Mouse (Mus musculus): Measurements from ENCODE around the gene Dnm3. TPM values are rescaled to one million over a fixed set of nuclear protein-coding genes. Genes with fewer than 3 reads are reported as not detected.

The Dnm3 gene
- polyA plus RNA-seq, 1 experiment = 3.5 TPM

DNA sequence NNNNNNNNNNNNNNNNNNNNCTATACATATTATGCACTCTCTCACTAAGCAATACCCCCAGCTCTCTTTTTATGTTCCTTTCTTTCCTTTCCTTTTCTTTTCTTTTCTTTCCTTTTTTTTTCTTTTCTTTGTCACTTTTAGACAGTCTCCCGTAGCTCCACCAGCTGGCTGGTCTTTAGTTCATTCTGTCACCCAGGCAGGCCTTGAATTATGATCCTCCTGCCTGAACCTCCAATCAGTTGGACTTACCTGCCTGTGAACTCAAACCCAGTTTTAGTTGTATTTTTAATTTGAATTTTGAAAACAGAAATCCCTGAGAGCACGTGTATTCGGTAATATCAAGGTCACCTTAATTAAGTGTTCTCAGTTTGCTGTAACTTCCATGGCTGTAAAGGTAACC is 141.6 kb downstream of the Dnm3 start:
- 79% methylated on average over 3 of the region's 3 CpGs for WGBS
- no peak overlapping the region for H3K4me3 ChIP-seq (replicated peaks; ENCODE audit: control insufficient read depth, low read depth, low read length)
- TF ChIP-seq POLR2A (IDR thresholded peaks at IDR 0.05; ENCODE audit: borderline replicate concordance, control insufficient read depth, low read depth, low read length) (no peak), CTCF (IDR thresholded peaks at IDR 0.05; ENCODE audit: control insufficient read depth, insufficient read depth, low read length) (no peak)
- no peaks in the 10 kb centered on the region for H3K4me1 ChIP-seq (ENCODE audit: control insufficient read depth, insufficient read depth, low read length)
- no peak overlapping the region for H3K27ac ChIP-seq (ENCODE audit: control insufficient read depth, insufficient read depth, low read depth, low read length, poor library complexity)

DNA sequence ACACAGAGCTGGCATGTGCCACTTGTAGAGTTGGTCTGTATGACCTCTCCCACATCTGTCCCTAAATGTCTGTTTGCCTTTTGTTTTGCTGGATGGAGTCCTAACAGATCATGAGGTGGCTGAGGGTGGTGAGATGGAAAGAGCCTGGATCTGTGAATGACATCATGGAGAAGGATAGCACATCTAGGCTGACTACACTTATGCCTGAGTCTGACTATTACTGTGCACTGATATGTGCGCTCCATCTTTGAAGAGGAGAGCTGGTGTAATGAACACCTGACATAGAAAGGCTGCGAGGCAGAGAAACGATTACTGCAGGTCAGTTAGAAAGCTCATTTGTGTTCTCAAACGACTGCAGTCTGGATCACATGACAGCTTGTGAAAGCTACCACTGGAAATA is 149.2 kb downstream of the Dnm3 start:
- 69% methylated on average over 4 of the region's 4 CpGs for WGBS
- no peak for TF ChIP-seq CTCF (IDR thresholded peaks at IDR 0.05; ENCODE audit: control insufficient read depth, insufficient read depth, low read length)
- TF ChIP-seq POLR2A (IDR thresholded peaks at IDR 0.05; ENCODE audit: borderline replicate concordance, control insufficient read depth, low read depth, low read length) = no peak
- Histone ChIP-seq H3K4me3 (replicated peaks; ENCODE audit: control insufficient read depth, low read depth, low read length) (no peak overlapping the region), H3K27ac (ENCODE audit: control insufficient read depth, insufficient read depth, low read depth, low read length, poor library complexity) (no peak overlapping the region), H3K4me1 (ENCODE audit: control insufficient read depth, insufficient read depth, low read length) (no peaks in the 10 kb centered on the region)

DNA sequence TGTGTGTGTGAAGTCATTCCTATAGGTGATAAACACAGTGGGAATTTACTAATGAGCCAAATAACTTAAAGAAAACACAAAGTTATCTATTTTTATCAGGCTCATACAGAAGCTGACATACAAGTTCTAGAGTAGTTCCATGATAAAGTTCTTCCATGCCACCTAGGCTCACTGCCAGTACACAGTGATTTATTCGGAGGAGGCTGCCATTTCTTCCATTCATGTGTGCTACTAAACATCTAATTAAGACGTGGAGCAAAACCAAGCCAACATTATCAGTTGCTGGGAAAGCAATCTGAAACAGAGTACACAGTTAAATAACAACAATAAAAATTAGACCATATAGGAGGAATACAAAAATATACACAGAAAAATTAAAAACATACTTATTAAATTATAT is 150.2 kb downstream of the Dnm3 start:
- no peak overlapping the region for H3K4me3 ChIP-seq (replicated peaks; ENCODE audit: control insufficient read depth, low read depth, low read length)
- TF ChIP-seq CTCF (IDR thresholded peaks at IDR 0.05; ENCODE audit: control insufficient read depth, insufficient read depth, low read length) = no peak
- no peak for TF ChIP-seq POLR2A (IDR thresholded peaks at IDR 0.05; ENCODE audit: borderline replicate concordance, control insufficient read depth, low read depth, low read length)
- H3K27ac ChIP-seq (ENCODE audit: control insufficient read depth, insufficient read depth, low read depth, low read length, poor library complexity) = no peak overlapping the region
- H3K4me1 ChIP-seq (ENCODE audit: control insufficient read depth, insufficient read depth, low read length) = no peaks in the 10 kb centered on the region
- WGBS = 75% methylated on average over 2 of the region's 2 CpGs

DNA sequence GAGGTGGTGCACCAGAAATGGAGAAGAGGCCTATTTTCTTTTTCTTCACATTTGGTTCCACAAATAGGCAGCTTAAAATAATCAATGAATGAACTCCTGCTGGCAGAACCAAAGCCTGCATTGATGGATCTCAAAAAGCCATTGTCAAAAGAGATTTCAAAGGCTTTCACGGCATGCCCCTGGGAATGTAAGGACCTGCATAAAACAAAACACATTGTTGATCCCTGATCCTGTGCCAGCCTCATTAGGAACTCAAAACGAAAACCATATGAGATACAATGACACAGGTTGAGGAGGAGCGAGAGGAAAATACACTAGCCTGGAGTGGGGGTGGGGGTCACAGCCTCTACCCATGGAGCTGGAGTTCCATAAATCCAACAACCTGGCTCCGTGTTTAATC is 153.4 kb downstream of the Dnm3 start:
- H3K27ac ChIP-seq (ENCODE audit: control insufficient read depth, insufficient read depth, low read depth, low read length, poor library complexity) = no peak overlapping the region
- TF ChIP-seq CTCF (IDR thresholded peaks at IDR 0.05; ENCODE audit: control insufficient read depth, insufficient read depth, low read length) = no peak
- TF ChIP-seq POLR2A (IDR thresholded peaks at IDR 0.05; ENCODE audit: borderline replicate concordance, control insufficient read depth, low read depth, low read length) = no peak
- H3K4me3 ChIP-seq (replicated peaks; ENCODE audit: control insufficient read depth, low read depth, low read length) = no peak overlapping the region
- no peaks in the 10 kb centered on the region for H3K4me1 ChIP-seq (ENCODE audit: control insufficient read depth, insufficient read depth, low read length)
- WGBS = 76% methylated on average over 4 of the region's 4 CpGs

DNA sequence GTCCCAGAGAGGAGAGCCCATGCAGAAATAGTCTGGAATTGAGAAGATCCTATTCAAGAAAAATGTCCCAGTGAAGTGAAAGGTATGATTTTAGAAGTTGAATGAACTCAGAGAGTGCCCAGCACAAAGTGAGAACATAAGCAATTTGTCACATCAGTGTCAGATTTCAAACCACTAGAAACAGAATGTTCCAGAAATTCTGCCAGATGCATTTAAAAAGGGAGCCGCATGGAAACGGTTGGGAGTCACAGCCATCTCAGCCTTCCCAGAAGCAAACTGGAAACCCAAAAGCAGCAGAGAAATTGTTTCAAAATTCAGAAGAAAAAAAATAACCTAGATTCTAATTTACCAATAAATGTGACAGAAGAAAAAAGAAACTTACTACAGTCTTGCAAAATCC is 154.7 kb downstream of the Dnm3 start:
- H3K4me3 ChIP-seq (replicated peaks; ENCODE audit: control insufficient read depth, low read depth, low read length) = no peak overlapping the region
- TF ChIP-seq POLR2A (IDR thresholded peaks at IDR 0.05; ENCODE audit: borderline replicate concordance, control insufficient read depth, low read depth, low read length) = no peak
- TF ChIP-seq CTCF (IDR thresholded peaks at IDR 0.05; ENCODE audit: control insufficient read depth, insufficient read depth, low read length) = no peak
- 79% methylated on average over 2 of the region's 2 CpGs for WGBS
- no peak overlapping the region for H3K27ac ChIP-seq (ENCODE audit: control insufficient read depth, insufficient read depth, low read depth, low read length, poor library complexity)
- H3K4me1 ChIP-seq (ENCODE audit: control insufficient read depth, insufficient read depth, low read length) = no peaks in the 10 kb centered on the region

DNA sequence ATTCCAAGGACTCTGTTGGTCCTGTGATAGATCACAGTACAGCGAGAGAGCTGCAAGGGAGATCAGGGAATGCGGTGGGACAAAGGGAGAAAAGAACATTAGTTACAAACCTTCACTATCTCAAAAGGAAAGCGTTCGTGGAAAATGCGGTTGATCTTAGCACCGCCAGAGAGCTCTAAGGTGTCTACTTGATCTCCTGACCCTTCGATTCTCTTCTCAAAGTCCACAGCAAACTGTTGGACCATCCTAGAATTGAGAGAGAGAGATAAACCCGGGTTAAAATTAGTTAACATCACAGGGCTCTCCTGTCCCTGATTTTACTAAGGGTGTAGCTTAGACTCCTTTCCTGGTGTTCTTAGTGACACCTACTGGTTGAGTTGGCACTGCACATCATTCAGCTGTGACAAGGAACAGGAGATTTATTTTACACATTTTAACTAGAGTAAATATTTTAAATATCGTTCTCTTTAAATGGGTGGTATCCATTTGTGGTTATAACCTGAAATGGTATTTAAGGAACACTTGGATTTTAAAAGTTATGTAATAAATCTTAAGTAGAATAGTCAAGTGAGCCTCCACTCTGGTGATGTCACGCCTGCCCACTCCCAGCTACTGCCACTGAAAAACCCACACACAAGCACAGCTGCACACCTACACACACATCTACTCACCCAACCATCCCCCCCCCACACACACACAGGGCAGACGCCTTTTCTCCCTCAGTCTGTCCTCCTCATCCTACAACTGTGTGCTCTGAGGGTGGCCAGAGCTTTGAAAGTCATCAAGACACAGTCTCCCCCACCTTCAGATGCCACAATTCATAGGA is 164.2 kb downstream of the Dnm3 start:
- H3K4me3 ChIP-seq (replicated peaks; ENCODE audit: control insufficient read depth, low read depth, low read length) = no peak overlapping the region
- 50% methylated on average over 11 of the region's 11 CpGs for WGBS
- TF ChIP-seq POLR2A (IDR thresholded peaks at IDR 0.05; ENCODE audit: borderline replicate concordance, control insufficient read depth, low read depth, low read length) (no peak), CTCF (IDR thresholded peaks at IDR 0.05; ENCODE audit: control insufficient read depth, insufficient read depth, low read length) (no peak)
- H3K27ac ChIP-seq (ENCODE audit: control insufficient read depth, insufficient read depth, low read depth, low read length, poor library complexity) = no peak overlapping the region
- no peaks in the 10 kb centered on the region for H3K4me1 ChIP-seq (ENCODE audit: control insufficient read depth, insufficient read depth, low read length)

DNA sequence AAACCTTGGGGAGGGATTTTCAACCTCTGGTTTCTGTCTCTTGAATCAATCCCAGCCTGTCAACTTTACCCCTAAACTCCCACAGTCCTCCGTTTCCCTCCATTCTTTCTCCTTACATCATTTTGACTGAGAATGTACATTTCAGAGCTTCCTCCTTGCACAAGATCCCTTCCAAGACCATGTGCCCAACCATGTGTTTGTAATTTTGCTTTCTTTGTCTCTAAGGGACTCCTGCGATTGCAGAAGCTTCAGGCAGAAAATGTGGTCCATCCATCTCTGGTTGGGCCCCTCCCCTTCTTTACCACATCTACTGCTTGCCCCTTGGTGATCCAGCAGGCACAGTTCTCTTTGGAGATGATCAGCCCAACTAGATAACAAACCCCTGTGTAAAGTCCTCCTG is 165.2 kb downstream of the Dnm3 start:
- TF ChIP-seq CTCF (IDR thresholded peaks at IDR 0.05; ENCODE audit: control insufficient read depth, insufficient read depth, low read length) (no peak), POLR2A (IDR thresholded peaks at IDR 0.05; ENCODE audit: borderline replicate concordance, control insufficient read depth, low read depth, low read length) (no peak)
- 56% methylated on average over 2 of the region's 2 CpGs for WGBS
- Histone ChIP-seq H3K27ac (ENCODE audit: control insufficient read depth, insufficient read depth, low read depth, low read length, poor library complexity) (no peak overlapping the region), H3K4me3 (replicated peaks; ENCODE audit: control insufficient read depth, low read depth, low read length) (no peak overlapping the region), H3K4me1 (ENCODE audit: control insufficient read depth, insufficient read depth, low read length) (no peaks in the 10 kb centered on the region)

DNA sequence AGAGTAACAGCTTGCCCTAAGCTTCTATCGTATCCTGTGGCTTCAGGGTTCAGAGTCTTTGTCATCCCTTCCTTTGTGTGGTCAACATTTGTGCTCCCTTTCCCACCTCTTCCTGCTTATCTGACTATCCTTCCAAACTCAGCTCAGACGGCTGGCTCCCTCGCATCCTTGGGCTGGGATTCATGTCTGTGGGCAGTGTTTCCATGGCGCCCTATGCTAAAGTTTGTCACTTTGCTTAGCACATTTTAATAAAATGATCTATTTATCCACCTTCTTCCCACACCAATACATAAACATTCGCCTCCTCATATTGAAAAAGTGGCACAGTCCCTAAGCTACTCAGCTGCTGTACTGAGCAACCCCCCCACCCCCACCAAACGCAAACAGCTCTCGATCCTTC is 165.7 kb downstream of the Dnm3 start:
- Histone ChIP-seq H3K4me3 (replicated peaks; ENCODE audit: control insufficient read depth, low read depth, low read length) (no peak overlapping the region), H3K4me1 (ENCODE audit: control insufficient read depth, insufficient read depth, low read length) (no peaks in the 10 kb centered on the region), H3K27ac (ENCODE audit: control insufficient read depth, insufficient read depth, low read depth, low read length, poor library complexity) (no peak overlapping the region)
- no peak for TF ChIP-seq POLR2A (IDR thresholded peaks at IDR 0.05; ENCODE audit: borderline replicate concordance, control insufficient read depth, low read depth, low read length)
- no peak for TF ChIP-seq CTCF (IDR thresholded peaks at IDR 0.05; ENCODE audit: control insufficient read depth, insufficient read depth, low read length)
- WGBS = 75% methylated on average over 7 of the region's 7 CpGs
